Mouse (Mus musculus): Measurements from ENCODE around the gene Nutf2. TPM values are rescaled to one million over a fixed set of nuclear protein-coding genes. Genes with fewer than 3 reads are reported as not detected.

Nutf2 gene
- polyA plus RNA-seq, 1 experiment from 2014 or later = 67.6 TPM

DNA sequence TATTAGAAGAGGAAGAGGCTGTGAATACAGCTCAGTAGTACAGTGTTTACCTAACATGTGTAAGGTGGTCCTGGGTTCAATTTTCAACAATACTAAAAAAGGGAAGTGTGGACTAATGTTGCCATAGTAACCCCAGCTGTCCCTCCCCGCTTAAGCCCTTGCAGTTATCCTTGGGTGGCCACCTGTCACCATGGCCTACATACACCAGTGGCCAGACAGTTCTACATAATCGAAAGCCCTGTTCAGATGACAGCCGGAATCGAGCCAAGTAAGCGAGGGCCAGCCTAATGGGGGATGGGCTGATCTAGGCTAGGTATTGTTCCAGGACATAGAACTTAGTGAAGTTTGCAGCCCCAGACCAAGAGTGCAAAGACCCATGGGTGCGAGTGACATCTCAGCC, 23.4 kb upstream of the Nutf2 start:
- no peak for DNase-seq
- no peak overlapping the region for H3K9ac ChIP-seq (replicated peaks)
- no peaks in the 10 kb centered on the region for H3K9me3 ChIP-seq (ENCODE audit: low read length)

DNA sequence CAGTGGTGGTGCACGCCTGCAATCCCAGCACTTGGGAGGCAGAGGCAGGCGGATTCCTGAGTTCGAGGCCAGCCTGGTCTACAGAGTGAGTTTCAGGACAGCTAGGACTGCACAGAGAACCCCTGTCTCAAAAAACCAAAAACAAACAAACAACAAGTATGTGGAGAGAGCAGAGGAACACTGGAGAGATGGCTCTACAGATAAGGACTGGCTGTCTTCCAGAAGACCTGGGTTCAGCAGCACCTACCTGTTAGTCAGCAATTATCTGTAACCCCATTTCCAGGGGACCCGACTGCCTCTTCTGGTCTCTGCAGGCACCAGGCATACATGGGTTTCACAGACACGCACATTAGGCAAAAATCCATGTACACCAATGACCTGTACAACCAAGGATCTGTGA, 21.2 kb upstream of the Nutf2 start:
- ATAC-seq = no peak
- 81% methylated on average over 5 of the region's 5 CpGs for WGBS (ENCODE audit: insufficient replicate concordance)
- no peak overlapping the region for H3K9ac ChIP-seq (replicated peaks)
- DNase-seq = no peak
- H3K27me3 ChIP-seq (ENCODE audit: insufficient read depth, low read length) = no peaks in the 10 kb centered on the region
- H3K9me3 ChIP-seq (ENCODE audit: low read length) = no peaks in the 10 kb centered on the region
- peaks cover 8% of the 10 kb centered on the region for H3K36me3 ChIP-seq (replicated peaks; ENCODE audit: insufficient read depth, low read length)
- no peak overlapping the region for H3K4me2 ChIP-seq (ENCODE audit: low read depth, low read length)
- H3K4me3 ChIP-seq (ENCODE audit: low read depth, low read length) = no peak overlapping the region
- TF ChIP-seq CTCF (IDR thresholded peaks at IDR 0.05; ENCODE audit: low read depth) = no peak
- TF ChIP-seq EP300 (IDR thresholded peaks at IDR 0.05; ENCODE audit: low read depth) = no peak
- H3K4me1 ChIP-seq (ENCODE audit: insufficient read depth) = peaks cover 6% of the 10 kb centered on the region
- no peak overlapping the region for H3K27ac ChIP-seq (ENCODE audit: low read depth)

More for the DNA sequence above, 23.4 kb upstream of the Nutf2 start:
- WGBS (ENCODE audit: insufficient replicate concordance) = 78% methylated on average over 6 of the region's 6 CpGs
- no peaks in the 10 kb centered on the region for H3K36me3 ChIP-seq (replicated peaks; ENCODE audit: insufficient read depth, low read length)
- peaks cover 6% of the 10 kb centered on the region for H3K4me1 ChIP-seq (ENCODE audit: insufficient read depth)
- no peak overlapping the region for H3K4me3 ChIP-seq (ENCODE audit: low read depth, low read length)
- TF ChIP-seq EP300 (IDR thresholded peaks at IDR 0.05; ENCODE audit: low read depth) (no peak), CTCF (IDR thresholded peaks at IDR 0.05; ENCODE audit: low read depth) (no peak)
- H3K27ac ChIP-seq (ENCODE audit: low read depth) = no peak overlapping the region
- no peak for ATAC-seq
- H3K4me2 ChIP-seq (ENCODE audit: low read depth, low read length) = no peak overlapping the region
- H3K27me3 ChIP-seq (ENCODE audit: insufficient read depth, low read length) = no peaks in the 10 kb centered on the region

DNA sequence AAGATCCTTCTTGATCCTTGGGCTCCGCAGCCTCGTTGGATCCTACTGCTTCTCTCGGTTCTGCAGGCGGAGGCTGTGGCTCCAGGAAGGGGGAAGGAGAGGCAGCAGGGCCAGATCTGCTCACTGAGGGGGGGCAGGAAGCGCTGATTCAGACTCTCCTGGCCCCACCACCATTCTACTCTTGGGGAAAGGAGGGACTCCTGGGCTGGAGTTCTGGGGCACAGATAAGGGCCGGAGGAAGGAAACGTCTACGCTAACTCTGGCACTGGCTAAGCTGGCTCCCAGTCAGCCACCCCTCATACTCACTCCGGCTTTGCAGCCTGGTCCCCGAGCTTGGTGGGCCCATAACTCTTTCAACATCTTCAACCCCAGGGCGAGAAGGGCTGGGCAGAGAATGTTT, 13.7 kb upstream of the Nutf2 start:
- Histone ChIP-seq H3K27me3 (ENCODE audit: insufficient read depth, low read length) (no peaks in the 10 kb centered on the region), H3K9me3 (ENCODE audit: low read length) (no peaks in the 10 kb centered on the region), H3K4me3 (ENCODE audit: low read depth, low read length) (no peak overlapping the region), H3K9ac (replicated peaks) (no peak overlapping the region), H3K36me3 (replicated peaks; ENCODE audit: insufficient read depth, low read length) (peaks cover 49% of the 10 kb centered on the region), H3K4me1 (ENCODE audit: insufficient read depth) (peaks cover 7% of the 10 kb centered on the region), H3K27ac (ENCODE audit: low read depth) (no peak overlapping the region), H3K4me2 (ENCODE audit: low read depth, low read length) (no peak overlapping the region)
- TF ChIP-seq CTCF (IDR thresholded peaks at IDR 0.05; ENCODE audit: low read depth) (no peak), EP300 (IDR thresholded peaks at IDR 0.05; ENCODE audit: low read depth) (no peak)
- WGBS (ENCODE audit: insufficient replicate concordance) = 56% methylated on average over 11 of the region's 11 CpGs
- ATAC-seq (no peak; the same call in 1 of the 2 replicates), DNase-seq (no peak)

DNA sequence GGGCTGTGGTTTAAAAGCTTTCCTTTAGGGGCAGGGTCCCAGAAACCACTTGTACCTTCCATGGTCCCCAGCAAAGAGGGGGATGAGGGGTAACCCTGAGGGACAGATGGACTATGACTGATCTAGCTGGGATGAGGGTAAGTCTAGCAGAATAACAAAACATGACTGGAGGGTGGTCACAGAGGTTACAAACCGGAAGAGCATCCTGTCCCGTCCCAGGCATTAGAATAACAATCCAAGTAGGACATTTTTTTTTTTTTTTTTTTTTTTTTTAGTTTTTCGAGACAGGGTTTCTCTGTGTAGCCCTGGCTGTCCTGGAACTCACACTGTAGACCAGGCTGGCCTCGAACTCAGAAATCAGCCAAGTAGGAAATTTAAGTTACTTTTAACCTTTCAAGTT, 10.4 kb upstream of the Nutf2 start:
- Histone ChIP-seq H3K27me3 (ENCODE audit: insufficient read depth, low read length) (no peaks in the 10 kb centered on the region), H3K4me1 (ENCODE audit: insufficient read depth) (peaks cover 9% of the 10 kb centered on the region), H3K36me3 (replicated peaks; ENCODE audit: insufficient read depth, low read length) (peaks cover 34% of the 10 kb centered on the region), H3K9ac (replicated peaks) (no peak overlapping the region), H3K4me3 (ENCODE audit: low read depth, low read length) (no peak overlapping the region), H3K9me3 (ENCODE audit: low read length) (no peaks in the 10 kb centered on the region), H3K27ac (ENCODE audit: low read depth) (no peak overlapping the region), H3K4me2 (ENCODE audit: low read depth, low read length) (peak overlapping the region; percentile 65; the same call in 1 of the 2 replicates)
- DNase-seq = no peak
- no peak for ATAC-seq
- 86% methylated on average over 4 of the region's 4 CpGs for WGBS (ENCODE audit: insufficient replicate concordance)
- TF ChIP-seq EP300 (IDR thresholded peaks at IDR 0.05; ENCODE audit: low read depth) (no peak), CTCF (IDR thresholded peaks at IDR 0.05; ENCODE audit: low read depth) (no peak)

DNA sequence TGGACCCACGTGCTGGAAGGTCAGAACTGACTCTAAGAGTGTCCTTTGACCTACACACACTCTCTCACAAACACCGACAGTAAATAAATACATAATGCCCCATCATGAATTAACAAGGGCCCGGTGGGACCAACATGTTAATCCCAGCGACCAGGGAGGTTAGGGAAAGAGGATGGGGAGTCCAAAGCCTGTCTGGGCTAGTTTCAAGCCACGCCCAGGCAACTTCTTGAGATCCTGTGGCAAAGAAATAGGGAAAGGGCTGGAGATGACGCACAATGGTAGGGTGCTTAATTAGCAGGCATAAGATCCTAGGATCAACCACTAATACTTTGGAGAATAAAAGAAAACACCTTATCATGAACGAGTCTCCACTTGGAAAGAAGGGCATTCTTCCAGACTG, 9.8 kb upstream of the Nutf2 start:
- no peak overlapping the region for H3K27ac ChIP-seq (ENCODE audit: low read depth)
- H3K4me3 ChIP-seq (ENCODE audit: low read depth, low read length) = peak overlapping the region; percentile 31
- no peaks in the 10 kb centered on the region for H3K27me3 ChIP-seq (ENCODE audit: insufficient read depth, low read length)
- ATAC-seq (no peak), DNase-seq (no peak)
- 65% methylated on average over 7 of the region's 7 CpGs for WGBS (ENCODE audit: insufficient replicate concordance)
- no peaks in the 10 kb centered on the region for H3K9me3 ChIP-seq (ENCODE audit: low read length)
- TF ChIP-seq EP300 (IDR thresholded peaks at IDR 0.05; ENCODE audit: low read depth) (no peak), CTCF (IDR thresholded peaks at IDR 0.05; ENCODE audit: low read depth) (no peak)
- peaks cover 30% of the 10 kb centered on the region for H3K36me3 ChIP-seq (replicated peaks; ENCODE audit: insufficient read depth, low read length)
- peaks cover 9% of the 10 kb centered on the region for H3K4me1 ChIP-seq (ENCODE audit: insufficient read depth)
- no peak overlapping the region for H3K9ac ChIP-seq (replicated peaks)
- H3K4me2 ChIP-seq (ENCODE audit: low read depth, low read length) = peak overlapping the region; percentile 65

DNA sequence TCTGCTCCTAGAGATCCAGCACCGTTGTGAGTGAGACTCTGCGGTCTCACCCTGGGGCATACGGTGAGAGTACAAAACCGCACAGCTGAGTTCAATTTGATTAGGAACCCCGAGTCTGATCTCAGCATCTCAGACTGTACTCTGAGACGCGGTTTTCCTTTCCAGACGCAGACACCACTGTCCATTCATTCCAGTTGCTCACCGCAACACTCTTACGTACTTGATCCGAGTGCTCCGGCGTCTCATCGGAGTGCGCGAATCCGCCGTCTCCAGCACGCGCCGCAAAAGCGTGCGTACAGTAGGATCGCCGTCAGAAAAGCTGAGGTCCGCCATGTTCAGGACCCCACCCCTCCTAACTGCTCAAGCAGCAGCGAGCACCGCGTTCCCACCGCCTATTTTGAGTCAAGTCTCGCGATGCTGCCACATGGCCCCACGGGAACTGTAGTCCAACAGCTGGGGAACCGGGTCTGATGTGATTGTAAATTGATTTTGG, 8.7 kb upstream of the Nutf2 start:
- under 1% methylated on average over 34 of the region's 34 CpGs for WGBS (ENCODE audit: insufficient replicate concordance)

More for the DNA sequence above, 8.7 kb upstream of the Nutf2 start:
- Histone ChIP-seq H3K9me3 (ENCODE audit: low read length) (no peaks in the 10 kb centered on the region), H3K27ac (ENCODE audit: low read depth) (peak overlapping the region; percentile 88), H3K27me3 (ENCODE audit: insufficient read depth, low read length) (no peaks in the 10 kb centered on the region), H3K36me3 (replicated peaks; ENCODE audit: insufficient read depth, low read length) (peaks cover 20% of the 10 kb centered on the region), H3K4me2 (ENCODE audit: low read depth, low read length) (peak overlapping the region; percentile 96), H3K4me3 (ENCODE audit: low read depth, low read length) (peak overlapping the region; percentile 92), H3K9ac (replicated peaks) (peak overlapping the region; percentile 90), H3K4me1 (ENCODE audit: insufficient read depth) (peaks cover 19% of the 10 kb centered on the region)
- DNase-seq = peak; percentile 91
- TF ChIP-seq EP300 (IDR thresholded peaks at IDR 0.05; ENCODE audit: low read depth) (peak; percentile 66), CTCF (IDR thresholded peaks at IDR 0.05; ENCODE audit: low read depth) (no peak)
- peak; percentile 72 for ATAC-seq
